Mouse (Mus musculus): Measurements from ENCODE around the gene Gm47189.
"Not testable (repeated sequence)": the region's sequence is repeated elsewhere in the genome, so short reads cannot be mapped to it uniquely, and the experiment has no call there.

Gm47189 gene

GRCm38 (mm10) chr14:41772341-41772740 lies at the start of gene Gm47189:
Gene Gm47189, minus strand, starts transcription at chr14:41772441.
- not testable (repeated sequence) for DNase-seq (ENCODE audit: low spot score)

DNA sequence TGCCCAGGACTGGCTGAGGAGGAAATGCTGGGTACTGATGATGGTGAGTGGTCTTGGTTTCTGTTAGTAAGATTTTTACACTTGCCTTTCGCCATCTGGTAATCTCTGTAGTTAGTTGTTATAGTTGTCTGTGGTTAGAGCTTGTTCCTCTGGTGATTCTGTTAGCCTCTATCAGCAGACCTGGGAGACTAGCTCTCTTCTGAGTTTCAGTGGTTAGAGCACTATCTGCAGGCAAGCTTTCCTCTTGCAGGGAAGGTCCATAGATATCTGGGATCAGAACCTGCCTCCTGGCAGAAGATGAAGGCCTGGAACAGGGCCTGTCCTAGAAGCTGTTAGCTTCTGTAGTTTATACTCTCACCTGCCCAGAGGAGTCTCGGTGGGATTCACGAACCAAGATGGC lies 16.3 kb downstream of the Gm47189 start:
- not testable (repeated sequence) for DNase-seq (ENCODE audit: low spot score)

GRCm38 (mm10) chr14:41750514-41750913 lies 21.7 kb downstream of the Gm47189 start, which contains the start of gene Gm7929:
Gene Gm7929, minus strand, starts transcription at chr14:41750614.
- DNase-seq (ENCODE audit: low spot score) = not testable (repeated sequence)

DNA sequence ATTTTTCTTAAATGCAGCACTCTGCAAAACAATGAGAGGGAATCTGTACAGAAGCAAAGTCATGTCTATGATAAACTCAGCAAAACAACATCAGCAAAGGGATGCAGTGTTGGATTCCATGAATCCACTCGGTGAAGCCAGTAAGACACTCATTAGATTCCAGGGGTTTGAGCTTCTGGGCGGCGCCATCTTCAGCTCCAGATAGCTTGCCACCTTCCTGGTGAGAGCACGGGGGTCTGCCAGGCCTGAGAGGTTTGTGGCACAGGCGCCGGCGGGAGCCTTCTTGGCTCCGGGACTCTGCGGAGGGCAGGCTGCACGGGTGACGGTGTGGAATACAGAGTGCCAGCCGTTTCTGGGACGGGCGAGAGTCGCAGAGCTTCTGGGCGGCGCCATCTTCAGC lies 48.8 kb downstream of the Gm47189 start:
- DNase-seq (ENCODE audit: low spot score) = not testable (repeated sequence)

DNA sequence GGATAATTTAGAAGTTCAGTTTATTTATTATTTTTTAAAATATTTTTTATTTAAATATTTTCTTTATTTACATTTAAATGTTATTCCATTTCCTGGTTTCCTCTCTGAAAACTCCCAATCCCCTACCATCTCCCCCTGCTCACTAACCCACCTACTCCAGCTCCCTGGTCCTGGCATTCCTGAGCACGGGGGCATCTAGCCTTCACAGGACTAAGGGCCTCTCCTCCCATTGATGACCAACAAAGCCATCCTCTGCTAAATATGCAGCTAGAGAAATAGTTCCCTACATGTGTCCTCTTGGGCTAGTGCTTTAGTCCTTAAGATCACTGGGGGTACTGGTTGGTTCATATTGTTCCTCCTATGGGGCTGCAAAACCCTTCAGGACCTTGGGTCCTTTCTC lies 55.1 kb downstream of the Gm47189 start:
- DNase-seq (ENCODE audit: low spot score) = not testable (repeated sequence)
